Mouse (Mus musculus) forebrain, embryonic 11.5 days (tissue): ENCODE measurements around the gene Lrriq4. TPM values are rescaled to one million over a fixed set of nuclear protein-coding genes. Genes with fewer than 3 reads are reported as not detected.

Experiments
- ATAC-seq: fragments of 200-750 bp; cut with Nextera tagmentation; replicated peaks from 2 replicates; pipeline ENCODE4 v1.8.0; 2017; ENCODE audit warnings: moderate TSS enrichment; ENCODE audit not compliant: low FRiP score
- DNase-seq: peaks from one replicate; pipeline ENCODE4 v3.0.0-alpha.2; 2017; ENCODE audit warnings: low spot score
- H3K27ac ChIP-seq: fragments of 300-500 bp; sonication (generic); 2 replicates; pipeline ENCODE4 v1.5.1; 2014; ENCODE audit warnings: low read depth, low read length
- H3K27me3 ChIP-seq: fragments of 300-500 bp; sonication (generic); 2 replicates; pipeline ENCODE4 v1.6.1; 2014; ENCODE audit warnings: mild to moderate bottlenecking, low read length, mixed read lengths; ENCODE audit not compliant: control insufficient read depth, insufficient read depth
- H3K36me3 ChIP-seq: fragments of 300-500 bp; sonication (generic); 2 replicates; pipeline ENCODE4 v1.6.1; 2014; ENCODE audit warnings: mild to moderate bottlenecking, low read length, moderate library complexity, mixed read lengths; ENCODE audit not compliant: control insufficient read depth, insufficient read depth
- H3K4me1 ChIP-seq: fragments of 300-500 bp; sonication (generic); replicated peaks from 2 replicates; pipeline ENCODE4 v1.6.1; 2014; ENCODE audit warnings: low read length, mixed read lengths; ENCODE audit not compliant: control insufficient read depth, insufficient read depth
- H3K4me2 ChIP-seq: fragments of 300-500 bp; sonication (generic); 2 replicates; pipeline ENCODE4 v1.6.1; 2014; ENCODE audit warnings: low read depth, mild to moderate bottlenecking, low read length, moderate library complexity, mixed read lengths; ENCODE audit not compliant: severe bottlenecking
- H3K4me3 ChIP-seq: fragments of 300-500 bp; sonication (generic); 2 replicates; pipeline ENCODE4 v1.5.1; 2014; ENCODE audit warnings: low read depth, low read length
- H3K9ac ChIP-seq: fragments of 300-500 bp; sonication (generic); 2 replicates; pipeline ENCODE4 v1.6.1; 2014; ENCODE audit warnings: low read length
- H3K9me3 ChIP-seq: fragments of 300-500 bp; sonication (generic); 2 replicates; pipeline ENCODE4 v1.6.1; 2016; ENCODE audit warnings: low read length, mixed read lengths; ENCODE audit not compliant: control insufficient read depth
- WGBS: fragments of 180-500 bp; shearing (Covaris S2); extraction: QIAGEN DNeasy Blood & Tissue Kit; methylation state at CpG from one replicate; pipeline ENCODE4 v1.1.7; 2014; 5-methylcytosine and 5-hydroxymethylcytosine counted together
- polyA plus RNA-seq: library from polyadenylated mRNA; unstranded; fragments of >200 nt; fragmentation: Nextera tagmentation; extraction: Ambion mirVana; gene quantifications from 2 replicates; pipeline ENCODE4 v1.2.1, GENCODE M21; 2014

Lrriq4 gene
- polyA plus RNA-seq, 1 experiment from 2014 or later, result not detected

DNA sequence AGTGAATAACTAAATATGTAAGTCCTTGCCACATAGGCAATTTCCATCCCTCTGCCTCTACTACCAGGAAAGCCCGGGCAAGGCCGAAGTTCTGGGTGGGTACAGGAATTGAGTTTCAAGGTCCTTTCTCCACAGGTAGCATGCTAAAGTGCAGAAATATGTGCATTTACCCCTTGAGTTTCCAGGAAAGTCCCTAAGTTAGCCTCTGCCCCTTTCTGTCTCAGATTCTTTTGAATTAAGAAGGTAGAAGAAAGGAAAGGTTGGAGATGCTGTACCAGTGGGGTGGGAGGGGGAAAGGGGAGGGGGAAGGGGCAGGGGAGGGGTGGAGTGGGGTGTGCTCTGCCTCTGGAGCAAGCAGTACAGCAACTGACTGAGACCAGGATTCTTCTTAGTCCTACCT is 4.2 kb downstream of the Lrriq4 start:
- H3K27me3 ChIP-seq, result peaks cover 20% of the 10 kb centered on the region
- WGBS, result 85% methylated on average over 2 of the region's 2 CpGs

GRCm38 (mm10) chr3:30650062-30650841 is 5.9 kb downstream of the Lrriq4 start:
- Histone ChIP-seq H3K36me3 (no peaks in the 10 kb centered on the region), H3K4me2 (peak overlapping the region; percentile 70), H3K9ac (peak overlapping the region; percentile 37; the same call in 1 of the 2 replicates), H3K4me3 (peak overlapping the region; percentile 36), H3K27me3 (peaks cover 20% of the 10 kb centered on the region), H3K4me1 (peaks cover 15% of the 10 kb centered on the region; the same call in 1 of the 2 replicates), H3K27ac (no peak overlapping the region), H3K9me3 (no peaks in the 10 kb centered on the region)
- WGBS, result under 1% methylated on average over 41 of the region's 41 CpGs
- ATAC-seq (no peak; the same call in 1 of the 2 replicates), DNase-seq (peak; percentile 61)

More for the DNA sequence above, 4.2 kb downstream of the Lrriq4 start:
- no peak for ATAC-seq
- H3K4me1 ChIP-seq, result peaks cover 15% of the 10 kb centered on the region; the same call in 1 of the 2 replicates
- H3K4me3 ChIP-seq, result no peak overlapping the region
- no peaks in the 10 kb centered on the region for H3K36me3 ChIP-seq
- no peak overlapping the region for H3K9ac ChIP-seq
- no peak overlapping the region for H3K4me2 ChIP-seq
- no peaks in the 10 kb centered on the region for H3K9me3 ChIP-seq
- H3K27ac ChIP-seq, result no peak overlapping the region
- no peak for DNase-seq

DNA sequence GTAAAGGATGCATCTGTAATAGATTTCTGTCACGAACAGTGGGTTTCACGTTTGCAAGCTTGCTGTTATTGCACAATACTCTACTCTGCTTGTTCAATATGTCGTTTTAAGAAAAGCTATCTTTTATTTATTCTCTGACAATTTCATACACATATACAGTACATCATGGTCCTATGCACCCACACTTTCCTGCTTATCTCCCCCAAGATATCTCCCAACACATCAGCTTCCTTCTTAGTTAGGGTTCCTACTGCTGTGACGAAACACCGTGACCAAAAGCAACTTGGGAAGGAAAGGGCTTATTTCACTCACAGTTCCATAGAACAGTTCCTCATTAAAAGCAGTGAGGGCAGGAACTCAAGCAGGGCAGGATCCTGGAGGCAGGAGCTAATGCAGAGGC is 11.6 kb downstream of the Lrriq4 start:
- no peaks in the 10 kb centered on the region for H3K36me3 ChIP-seq
- no peak overlapping the region for H3K4me3 ChIP-seq
- ATAC-seq, result no peak
- no peak for DNase-seq
- no peak overlapping the region for H3K4me2 ChIP-seq
- peaks cover under 1% of the 10 kb centered on the region for H3K27me3 ChIP-seq
- H3K4me1 ChIP-seq, result peaks cover under 1% of the 10 kb centered on the region; the same call in 1 of the 2 replicates
- WGBS, result 95% methylated on average over 5 of the region's 5 CpGs
- H3K27ac ChIP-seq, result no peak overlapping the region
- H3K9me3 ChIP-seq, result no peaks in the 10 kb centered on the region
- H3K9ac ChIP-seq, result no peak overlapping the region

DNA sequence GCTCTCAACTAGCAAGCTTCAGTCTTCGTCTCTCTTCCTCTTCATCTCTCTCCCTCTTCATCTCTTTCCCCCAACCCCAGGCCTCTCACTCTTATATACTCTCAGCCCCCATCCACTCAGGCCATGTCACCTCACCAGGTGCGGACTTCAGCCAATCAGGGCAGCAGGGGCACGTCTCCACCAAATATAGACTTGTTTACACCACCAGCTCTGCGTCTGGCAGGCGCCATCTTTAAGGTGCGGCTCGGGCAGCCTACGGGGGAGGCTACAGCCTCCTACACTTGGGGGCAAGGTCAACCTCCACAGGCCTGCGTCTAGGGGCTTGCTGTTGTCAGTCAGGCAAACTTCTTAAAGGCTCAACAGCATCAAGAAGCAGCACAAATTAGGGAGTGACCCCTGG is 14.2 kb downstream of the Lrriq4 start:
- no peaks in the 10 kb centered on the region for H3K9me3 ChIP-seq
- H3K36me3 ChIP-seq, result no peaks in the 10 kb centered on the region
- no peak overlapping the region for H3K27ac ChIP-seq
- no peaks in the 10 kb centered on the region for H3K27me3 ChIP-seq
- ATAC-seq (no peak), DNase-seq (no peak)
- H3K4me1 ChIP-seq, result no peaks in the 10 kb centered on the region
- no peak overlapping the region for H3K4me3 ChIP-seq
- 85% methylated on average over 9 of the region's 9 CpGs for WGBS
- no peak overlapping the region for H3K9ac ChIP-seq
- H3K4me2 ChIP-seq, result no peak overlapping the region

DNA sequence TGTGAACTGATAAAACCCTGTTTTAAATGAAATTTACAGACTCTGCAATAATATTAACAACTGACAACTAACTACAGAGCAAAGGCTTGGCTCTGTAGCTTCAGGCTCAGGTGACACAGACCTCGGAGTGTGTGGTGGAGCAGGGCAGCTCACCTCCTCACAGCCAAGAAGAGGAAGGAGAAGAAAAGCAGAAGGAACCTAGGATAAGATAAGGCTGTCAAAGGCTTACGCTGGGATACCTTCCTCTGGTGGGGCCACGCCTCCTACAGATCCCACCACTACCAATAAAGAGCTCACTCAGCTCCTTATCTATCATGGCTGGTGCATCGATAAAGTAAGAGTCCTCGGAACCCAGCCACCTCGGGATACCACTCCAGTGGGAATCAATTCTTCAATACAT is 38.9 kb downstream of the Lrriq4 start:
- no peak for ATAC-seq
- no peak overlapping the region for H3K27ac ChIP-seq
- WGBS, result 82% methylated on average over 6 of the region's 6 CpGs
- no peak overlapping the region for H3K9ac ChIP-seq
- no peaks in the 10 kb centered on the region for H3K27me3 ChIP-seq
- H3K4me2 ChIP-seq, result no peak overlapping the region
- no peak overlapping the region for H3K4me3 ChIP-seq
- no peaks in the 10 kb centered on the region for H3K4me1 ChIP-seq
- H3K9me3 ChIP-seq, result no peaks in the 10 kb centered on the region
- no peaks in the 10 kb centered on the region for H3K36me3 ChIP-seq
- no peak for DNase-seq

GRCm38 (mm10) chr3:30687216-30687615 is 42.9 kb downstream of the Lrriq4 start:
- ATAC-seq (no peak), DNase-seq (no peak)
- H3K27ac ChIP-seq, result no peak overlapping the region
- H3K36me3 ChIP-seq, result no peaks in the 10 kb centered on the region
- H3K4me2 ChIP-seq, result no peak overlapping the region
- WGBS, result 81% methylated on average over 3 of the region's 3 CpGs
- no peak overlapping the region for H3K4me3 ChIP-seq
- no peaks in the 10 kb centered on the region for H3K9me3 ChIP-seq
- no peaks in the 10 kb centered on the region for H3K27me3 ChIP-seq
- no peak overlapping the region for H3K9ac ChIP-seq
- no peaks in the 10 kb centered on the region for H3K4me1 ChIP-seq

DNA sequence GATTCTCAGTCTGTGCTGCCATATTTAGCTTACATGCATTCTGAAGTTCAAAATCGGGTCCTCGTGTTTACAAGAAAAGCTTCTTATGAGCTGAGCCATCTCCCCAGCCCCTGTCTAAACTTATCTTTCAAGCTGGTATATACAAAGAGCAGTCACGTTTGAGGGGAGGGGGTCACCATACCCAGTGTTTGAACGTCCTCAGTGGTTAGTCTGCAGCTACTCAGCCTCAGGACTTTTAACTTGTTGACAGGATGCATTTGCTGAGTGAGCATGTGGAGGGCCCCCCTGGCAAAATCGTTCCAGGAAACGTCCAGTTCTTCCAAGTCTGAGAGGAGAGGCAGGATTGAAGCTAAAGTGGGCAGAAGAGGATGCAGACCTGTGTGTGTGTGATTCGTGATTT is 46.7 kb downstream of the Lrriq4 start:
- Histone ChIP-seq H3K4me1 (no peaks in the 10 kb centered on the region), H3K27ac (no peak overlapping the region), H3K9ac (no peak overlapping the region), H3K27me3 (no peaks in the 10 kb centered on the region), H3K9me3 (no peaks in the 10 kb centered on the region), H3K36me3 (no peaks in the 10 kb centered on the region), H3K4me2 (no peak overlapping the region), H3K4me3 (no peak overlapping the region)
- no peak for ATAC-seq
- DNase-seq, result no peak
- 76% methylated on average over 7 of the region's 7 CpGs for whole genome bisulfite sequencing

- Histone ChIP-seq H3K9me3 (no peaks in the 10 kb centered on the region), H3K4me2 (no peak overlapping the region), H3K36me3 (no peaks in the 10 kb centered on the region), H3K4me1 (no peaks in the 10 kb centered on the region), H3K4me3 (no peak overlapping the region), H3K27ac (no peak overlapping the region), H3K27me3 (no peaks in the 10 kb centered on the region), H3K9ac (no peak overlapping the region)
- WGBS, result 91% methylated on average over 2 of the region's 2 CpGs
- no peak for DNase-seq
- no peak for ATAC-seq
Measured at GRCm38 (mm10) chr3:30695661-30696060, 51.4 kb downstream of the Lrriq4 start.

GRCm38 (mm10) chr3:30696346-30696745 is 52.0 kb downstream of the Lrriq4 start:
- no peak overlapping the region for H3K27ac ChIP-seq
- no peak overlapping the region for H3K4me2 ChIP-seq
- H3K9me3 ChIP-seq, result no peaks in the 10 kb centered on the region
- WGBS, result 14% methylated on average over 2 of the region's 2 CpGs
- H3K4me1 ChIP-seq, result no peaks in the 10 kb centered on the region
- no peak overlapping the region for H3K9ac ChIP-seq
- no peaks in the 10 kb centered on the region for H3K27me3 ChIP-seq
- peak; percentile 84 for DNase-seq
- no peaks in the 10 kb centered on the region for H3K36me3 ChIP-seq
- ATAC-seq, result no peak; the same call in 1 of the 2 replicates
- no peak overlapping the region for H3K4me3 ChIP-seq
